Mouse (Mus musculus) Muller cell, postnatal 12 days (primary cell): ENCODE measurements at regions not wholly inside any gene's neighbourhood (a gene's known extent, or its start where the extent isn't known, plus 50 kb on each side); places are given as distances from the start of the nearest gene placed in this dataset.

Source experiments
- DNase-seq: peaks from one replicate; pipeline ENCODE4 v3.0.0-alpha.2; 2015; ENCODE audit errors: inconsistent ontology term

DNA sequence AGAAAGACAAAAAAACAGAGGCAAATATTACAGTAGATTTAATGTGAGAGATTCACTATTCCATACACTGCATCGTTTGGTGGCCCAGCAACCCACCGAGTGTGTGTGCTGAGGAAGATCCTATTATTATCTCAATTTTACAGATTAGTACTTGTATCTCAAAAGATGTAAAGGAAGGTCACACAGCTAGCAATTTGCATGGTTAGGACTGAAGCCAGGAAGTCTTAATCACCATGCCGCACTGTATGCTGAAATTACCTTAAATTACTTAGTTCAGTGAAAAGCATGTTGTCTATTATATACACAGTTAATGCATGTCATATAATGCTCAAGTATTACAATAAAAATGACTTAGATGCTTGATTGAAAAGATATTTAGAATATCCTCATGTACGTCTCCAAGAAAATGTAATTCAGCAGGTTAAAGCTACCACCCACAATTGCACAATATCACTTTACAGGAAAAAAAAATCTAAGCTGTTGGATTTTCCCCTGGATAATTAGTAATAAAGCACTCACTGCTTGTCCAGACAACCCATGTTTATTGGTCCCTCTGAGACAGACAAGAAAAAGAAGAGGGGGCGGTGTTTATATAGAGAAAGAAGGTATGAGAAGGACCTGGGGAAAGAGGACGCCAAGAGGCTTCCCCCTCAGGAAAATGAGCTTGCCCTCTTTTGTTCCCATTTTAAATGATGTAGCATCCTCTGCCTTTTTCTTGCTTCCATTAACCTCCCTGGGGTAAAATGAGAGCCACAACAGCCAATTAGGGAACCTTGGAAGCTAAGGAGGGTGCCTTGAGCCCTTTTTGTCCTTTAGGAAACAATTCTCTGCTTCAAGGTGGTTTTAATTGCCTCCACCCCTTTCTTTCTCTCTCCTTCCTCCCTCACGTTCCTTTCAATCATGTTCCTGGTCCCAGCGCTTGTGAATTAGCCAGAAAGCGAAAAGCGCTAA lies 204.6 kb upstream of the Xrcc4 start:
- DNase-seq: no peak

GRCm38 (mm10) chr13:90292905-90293304 lies 203.5 kb upstream of the Xrcc4 start:
- DNase-seq: no peak

DNA sequence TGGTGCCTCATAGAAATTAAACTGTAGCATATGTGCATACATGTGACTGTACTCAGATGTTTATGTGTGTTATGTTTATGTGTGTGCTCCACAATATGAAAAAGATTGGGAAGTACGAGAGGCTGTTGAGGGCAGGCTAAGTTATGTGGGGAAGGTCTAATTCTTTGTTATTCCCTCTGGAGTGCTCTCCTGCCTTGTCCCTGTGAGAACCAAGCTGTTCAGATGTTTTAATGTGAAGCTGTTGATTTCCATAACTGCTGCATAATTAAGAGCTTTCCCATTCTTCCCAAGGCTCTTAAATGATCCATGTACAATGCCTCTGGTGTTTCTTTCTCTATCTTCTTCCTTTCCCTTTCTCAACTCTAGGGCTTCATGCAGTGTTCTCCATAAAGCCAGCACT lies 202.7 kb upstream of the Xrcc4 start:
- DNase-seq: no peak

- no peak for DNase-seq
Observed at GRCm38 (mm10) chr13:90280976-90281375, 191.6 kb upstream of the Xrcc4 start.

- DNase-seq: peak; percentile 52
Observed at GRCm38 (mm10) chr13:90279786-90280382, 190.5 kb upstream of the Xrcc4 start.

- no peak for DNase-seq
Observed at GRCm38 (mm10) chr13:90279355-90279754, 189.9 kb upstream of the Xrcc4 start.

GRCm38 (mm10) chr13:90259071-90259742 lies 169.8 kb upstream of the Xrcc4 start:
- DNase-seq: no peak

- DNase-seq: no peak
Observed at GRCm38 (mm10) chr13:90252981-90253380, 163.6 kb upstream of the Xrcc4 start.

- no peak for DNase-seq
Observed at GRCm38 (mm10) chr13:90245997-90246765, 156.8 kb upstream of the Xrcc4 start.

- no peak for DNase-seq
Observed at GRCm38 (mm10) chr13:90238331-90238730, 148.9 kb upstream of the Xrcc4 start.

DNA sequence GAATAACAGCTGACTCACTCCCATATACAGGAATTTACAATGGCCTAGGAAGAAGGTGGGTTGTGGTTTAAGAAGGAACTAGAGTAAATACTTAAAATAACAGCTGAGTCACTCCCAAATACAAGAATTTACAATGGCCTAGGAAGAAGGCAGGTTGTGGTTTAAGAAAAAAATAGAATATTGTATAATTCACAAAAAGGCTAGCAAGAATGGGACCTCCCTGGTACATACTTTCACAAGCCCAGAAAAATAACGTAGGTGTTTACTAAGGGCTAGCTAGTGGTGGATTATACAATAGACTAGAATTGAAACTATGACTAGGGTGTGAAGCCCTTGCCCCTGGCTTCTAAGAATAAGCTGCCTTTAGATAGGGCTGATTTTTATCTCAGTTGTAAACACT lies 144.6 kb upstream of the Xrcc4 start:
- peak; percentile 55 for DNase-seq

- DNase-seq: peak; percentile 11
Observed at GRCm38 (mm10) chr13:90233561-90233960, 144.2 kb upstream of the Xrcc4 start.

GRCm38 (mm10) chr13:90229106-90229505 lies 139.7 kb upstream of the Xrcc4 start:
- no peak for DNase-seq

GRCm38 (mm10) chr13:90226212-90226611 lies 136.8 kb upstream of the Xrcc4 start:
- no peak for DNase-seq

- no peak for DNase-seq
Observed at GRCm38 (mm10) chr13:90212390-90212789, 123.0 kb upstream of the Xrcc4 start.

- DNase-seq: no peak
Observed at GRCm38 (mm10) chr13:90207875-90208274, 118.5 kb upstream of the Xrcc4 start.
